Mouse (Mus musculus): ENCODE measurements around the gene Teddm1b.
A peak's percentile ranks its signal among the peaks of the same experiment; 100 is the strongest.
"Not testable (repeated sequence)": the region's sequence is repeated elsewhere in the genome, so short reads cannot be mapped to it uniquely, and the experiment has no call there.

Teddm1b gene

DNA sequence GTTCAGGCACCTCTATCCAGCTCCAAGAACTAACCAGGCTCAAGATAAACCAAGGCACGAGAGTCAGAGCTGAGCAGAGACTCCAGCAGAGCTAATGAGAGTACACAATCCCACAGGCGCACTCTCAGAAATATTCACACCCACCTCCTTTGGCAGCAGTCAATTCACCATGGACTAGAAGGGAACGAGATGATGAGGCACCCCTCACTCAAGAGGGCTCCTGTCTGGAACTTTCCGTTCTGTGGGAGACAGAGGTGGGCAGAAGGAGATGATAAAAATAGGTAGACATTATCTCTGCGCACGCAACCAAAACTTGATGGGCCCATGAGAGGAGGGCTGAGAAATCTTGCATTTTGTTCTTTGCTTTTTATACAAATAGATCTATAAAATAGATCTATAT, at the start of gene Teddm1b:
Teddm1b (plus strand) TSS at position 301 of the 400 bp plus-strand sequence.
- DNase-seq (ENCODE audit: low read depth, low spot score) = no peak

DNA sequence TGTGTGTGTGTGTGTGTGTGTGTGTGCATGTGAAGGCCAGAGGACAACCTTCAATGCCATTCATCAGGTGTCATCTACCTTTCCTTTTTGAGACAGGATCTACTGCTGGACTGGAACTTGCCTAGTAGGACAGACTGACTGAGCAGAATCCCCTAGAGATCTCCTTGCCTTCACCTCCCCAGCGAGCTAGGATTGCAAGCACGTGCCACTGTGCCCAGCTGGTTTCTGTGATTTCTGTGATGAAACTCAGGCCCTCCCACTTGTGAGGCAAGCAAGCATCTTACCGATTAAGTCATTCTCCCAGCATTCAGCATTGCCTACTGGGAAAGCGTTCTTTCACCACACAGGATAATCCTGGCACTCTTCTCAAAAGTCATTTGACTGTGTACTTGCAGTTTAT, 43.4 kb upstream of the Teddm1b start:
- no peak for DNase-seq (ENCODE audit: low read depth, low spot score)

DNA sequence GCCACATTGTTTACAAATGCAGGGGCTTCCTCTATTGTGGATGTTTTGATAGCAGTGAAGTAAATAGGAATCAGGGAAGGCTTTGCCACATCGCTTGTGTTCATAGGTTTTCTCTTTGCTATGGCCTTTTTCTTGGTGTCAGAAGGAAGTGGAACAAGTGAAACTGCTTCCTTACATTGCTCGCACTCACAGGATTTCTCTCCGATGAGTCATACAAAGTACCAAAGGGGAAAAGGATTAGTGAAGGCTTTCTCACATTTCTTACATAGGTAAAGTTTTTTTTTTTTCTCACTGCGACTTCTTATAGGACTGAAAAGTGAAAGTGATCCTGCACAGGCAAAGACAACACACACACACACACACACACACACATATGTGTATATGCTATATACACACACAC, 38.1 kb upstream of the Teddm1b start:
- no peak for DNase-seq (ENCODE audit: low read depth, low spot score)

GRCm38 (mm10) chr1:153842121-153842740, 31.9 kb upstream of the Teddm1b start:
- no peak for DNase-seq (ENCODE audit: low read depth, low spot score)

DNA sequence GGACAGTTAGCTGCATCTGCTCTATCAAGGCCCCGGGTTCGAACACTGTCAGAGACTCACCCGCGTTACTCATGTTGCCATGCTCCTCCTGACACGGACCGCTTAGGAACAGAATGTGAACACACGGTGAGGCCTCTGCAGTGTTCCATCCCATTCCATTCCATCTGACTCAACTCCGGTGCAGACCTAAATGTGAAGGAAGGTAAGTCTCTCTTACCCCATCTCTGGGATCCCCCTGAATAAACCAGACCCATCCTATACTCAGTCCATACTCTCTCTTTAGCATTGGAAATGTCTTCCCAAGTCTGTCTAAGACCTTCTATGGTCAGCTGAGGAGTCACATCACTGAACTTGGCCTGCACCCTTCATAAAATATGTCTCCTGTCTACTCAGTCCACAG, 30.1 kb upstream of the Teddm1b start, which contains the start of gene Rgsl1:
Rgsl1 (minus strand) TSS at position 101 of the 400 bp plus-strand sequence.
- DNase-seq (ENCODE audit: low read depth, low spot score) = no peak

- no peak for DNase-seq (ENCODE audit: low read depth, low spot score)
Measured at GRCm38 (mm10) chr1:153846420-153846819, 27.7 kb upstream of the Teddm1b start.

DNA sequence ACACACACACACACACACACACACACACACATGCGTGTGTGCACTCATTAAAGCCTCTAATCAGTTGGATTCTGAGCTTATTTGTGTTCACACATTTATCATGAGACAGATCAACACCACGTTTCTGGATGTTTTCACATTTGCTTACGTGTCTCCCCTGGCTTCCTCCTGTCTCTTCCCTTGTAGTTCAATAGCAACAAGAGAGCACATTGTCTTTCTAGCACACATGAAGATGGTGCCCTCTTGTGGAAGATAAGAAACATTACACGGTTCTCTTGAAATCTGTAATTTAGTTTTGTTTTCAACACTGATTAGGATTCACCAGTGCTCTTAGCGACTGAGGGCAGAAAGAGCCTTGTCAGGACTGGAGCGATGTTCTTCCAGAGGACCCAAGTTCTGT, 27.3 kb upstream of the Teddm1b start:
- peak; percentile 64 for DNase-seq (ENCODE audit: low read depth, low spot score)

- not testable (repeated sequence) for DNase-seq (ENCODE audit: low read depth, low spot score)
Measured at GRCm38 (mm10) chr1:153852696-153853095, 21.4 kb upstream of the Teddm1b start.

DNA sequence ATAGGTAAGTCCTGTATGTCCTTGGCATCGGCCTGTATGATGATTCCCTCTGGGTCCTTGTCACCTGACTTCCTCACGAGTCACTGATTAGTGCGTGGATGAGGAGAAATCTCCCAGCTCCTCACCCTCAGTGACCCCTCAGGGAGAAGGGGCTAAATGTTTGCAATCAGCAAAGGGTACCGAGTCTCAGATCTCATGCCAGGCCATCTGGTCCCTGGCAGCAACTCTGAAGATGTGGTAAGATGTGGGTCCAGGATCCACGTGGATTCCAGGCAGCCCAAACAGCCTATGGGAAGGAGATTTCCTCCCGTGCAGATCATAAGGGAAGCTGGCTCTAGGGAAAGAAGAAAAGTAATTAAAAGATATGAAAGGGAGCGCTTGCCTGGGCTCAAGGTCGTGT, 18.2 kb upstream of the Teddm1b start:
- DNase-seq (ENCODE audit: low read depth, low spot score) = no peak

DNA sequence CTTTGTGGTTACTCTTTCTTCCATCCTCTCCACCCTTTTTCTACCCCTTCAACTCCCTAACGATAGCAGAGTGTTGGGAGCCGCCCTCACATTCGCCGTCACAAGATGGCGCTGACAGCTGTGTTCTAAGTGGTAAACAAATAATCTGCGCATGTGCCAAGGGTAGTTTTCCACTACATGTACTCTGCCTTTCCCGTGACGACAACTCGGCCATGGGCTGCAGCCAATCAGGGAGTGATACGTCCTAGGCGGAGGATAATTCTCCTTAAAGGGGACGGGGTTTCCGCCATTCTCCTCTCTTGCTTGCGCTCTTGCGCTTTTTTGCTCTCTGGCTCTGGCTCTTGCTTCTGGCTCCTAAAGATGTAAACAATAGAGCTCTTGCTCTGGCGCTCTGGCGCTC, 6.2 kb downstream of the Teddm1b start:
- DNase-seq (ENCODE audit: low read depth, low spot score) = not testable (repeated sequence)

DNA sequence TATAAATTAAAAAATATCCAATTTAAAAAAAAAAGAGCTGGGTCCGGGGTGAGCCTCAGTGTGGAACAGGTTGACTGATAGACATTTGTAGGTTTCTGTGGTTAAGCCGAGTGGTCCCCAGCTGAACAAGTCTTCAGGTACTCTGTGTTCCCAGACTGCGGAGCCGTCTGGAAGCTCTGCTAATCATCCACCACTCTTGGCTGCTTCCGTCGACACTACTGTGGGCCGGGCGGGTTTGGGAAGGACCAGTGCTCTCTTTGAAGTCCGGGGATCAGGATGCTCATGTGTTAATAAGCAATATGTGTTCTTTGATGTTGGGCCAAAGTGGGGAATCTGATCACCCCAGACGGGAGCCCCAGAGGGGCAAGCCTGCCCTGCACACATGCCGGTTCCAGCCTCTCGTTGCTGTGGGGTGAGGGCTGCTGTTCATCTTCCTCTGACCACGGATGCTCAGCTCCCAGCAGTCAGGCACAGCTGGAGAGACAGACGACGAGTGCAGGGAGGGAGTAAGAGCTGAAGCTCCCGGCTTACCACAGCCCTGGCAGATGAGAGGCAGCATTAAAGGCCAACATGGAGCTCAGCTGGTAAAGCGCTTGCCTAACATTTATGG, 12.0 kb downstream of the Teddm1b start:
- DNase-seq (ENCODE audit: low read depth, low spot score) = no peak

DNA sequence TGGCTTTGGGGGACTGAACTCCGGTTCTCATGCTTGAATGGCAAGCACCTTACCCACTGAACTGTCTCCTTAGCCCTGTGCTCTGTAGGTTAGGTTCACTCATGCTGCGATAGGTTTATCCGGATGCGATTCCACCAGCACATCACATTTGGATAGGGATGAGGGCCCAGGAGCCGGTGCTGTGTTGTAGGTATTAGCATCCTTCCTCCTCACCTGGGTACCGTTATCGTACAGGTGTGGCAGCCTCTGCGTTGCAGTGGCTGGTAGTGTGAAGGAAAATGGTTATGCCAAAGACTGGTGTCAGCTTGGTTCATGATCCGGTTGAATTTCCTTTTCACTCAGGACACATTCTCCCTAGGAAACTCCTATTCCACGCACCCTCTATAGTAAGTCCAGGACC, 16.0 kb downstream of the Teddm1b start:
- no peak for DNase-seq (ENCODE audit: low read depth, low spot score)

DNA sequence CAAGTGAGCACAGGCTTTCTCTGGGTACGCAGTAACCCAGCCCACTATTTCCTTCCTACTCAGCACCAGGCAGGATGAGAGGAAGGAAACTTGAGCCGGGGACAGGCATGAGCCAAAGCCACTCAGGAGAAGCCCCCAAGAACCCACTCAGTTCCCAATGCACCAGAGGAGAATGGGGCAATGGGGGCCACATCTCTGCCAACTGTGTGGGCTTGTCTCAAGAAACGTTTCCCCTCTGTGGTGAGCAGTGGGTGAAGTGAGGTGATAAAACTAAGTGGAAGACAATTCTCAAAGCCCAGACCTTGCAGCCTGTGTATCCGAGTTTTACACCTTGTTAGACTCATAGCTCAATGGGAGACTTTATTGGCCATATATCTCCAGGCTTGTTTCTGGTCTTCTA, 17.3 kb downstream of the Teddm1b start, which contains the start of gene Teddm1a:
Teddm1a (plus strand) TSS at position 301 of the 400 bp plus-strand sequence.
- no peak for DNase-seq (ENCODE audit: low read depth, low spot score)

DNA sequence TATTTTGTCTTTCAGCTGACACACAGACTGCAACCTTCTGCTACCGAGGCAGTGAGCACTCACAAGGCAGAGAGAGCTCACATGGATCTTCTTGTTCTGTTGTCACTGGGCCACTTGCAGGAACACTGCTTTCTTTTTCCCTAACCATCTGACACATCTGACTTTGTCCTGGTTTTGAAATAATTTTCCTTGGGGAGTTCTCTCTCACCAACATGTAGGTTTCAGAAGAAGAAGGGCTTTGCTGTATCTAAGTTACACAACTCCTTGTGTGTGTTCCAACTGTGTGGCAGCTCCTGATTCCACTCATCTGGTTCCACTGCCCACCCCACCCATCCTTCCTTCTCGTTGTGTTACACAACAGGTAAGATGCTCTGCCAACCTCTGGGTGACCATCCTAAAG, 19.6 kb downstream of the Teddm1b start:
- no peak for DNase-seq (ENCODE audit: low read depth, low spot score)

- no peak for DNase-seq (ENCODE audit: low read depth, low spot score)
Measured at GRCm38 (mm10) chr1:153894201-153894893, 20.2 kb downstream of the Teddm1b start.

DNA sequence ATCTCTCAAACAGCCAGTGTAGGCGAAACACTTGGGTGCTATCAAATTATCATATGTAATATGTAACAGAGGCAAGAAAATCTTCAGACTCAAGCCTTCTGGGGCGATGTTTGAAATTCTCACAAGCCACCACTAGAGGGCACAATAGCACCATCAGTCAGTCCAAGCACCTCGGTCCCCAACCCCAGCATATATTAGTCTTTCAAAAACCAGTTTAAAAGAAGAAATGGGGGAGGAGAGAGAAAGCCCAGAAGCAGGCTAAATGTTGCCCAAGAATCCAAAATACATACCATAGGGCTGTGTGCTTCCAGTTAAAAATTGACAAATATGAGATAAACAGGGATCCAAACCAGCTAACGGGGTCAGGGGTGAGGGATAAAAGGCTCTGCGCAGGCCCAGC, 20.8 kb downstream of the Teddm1b start:
- peak; percentile 89 for DNase-seq (ENCODE audit: low read depth, low spot score)

DNA sequence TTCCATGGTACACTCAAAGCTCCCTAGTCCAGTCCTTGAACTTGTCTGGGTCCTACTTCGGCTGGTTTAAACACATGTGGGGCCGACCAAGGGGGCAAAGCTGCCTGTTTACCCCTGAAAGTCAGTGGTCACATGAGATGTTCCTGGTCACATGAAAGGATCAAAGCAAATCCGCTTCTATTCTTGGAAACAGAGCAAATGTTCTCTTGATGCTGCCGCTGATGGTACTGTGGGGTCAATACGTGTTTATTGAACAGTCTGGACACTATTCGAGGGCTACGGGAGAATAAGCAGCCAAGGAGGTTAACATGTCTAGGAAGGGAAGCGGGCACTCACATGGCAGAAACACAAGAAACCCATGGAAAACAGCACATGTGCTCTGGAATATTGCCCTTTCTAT, 23.1 kb downstream of the Teddm1b start:
- no peak for DNase-seq (ENCODE audit: low read depth, low spot score)

DNA sequence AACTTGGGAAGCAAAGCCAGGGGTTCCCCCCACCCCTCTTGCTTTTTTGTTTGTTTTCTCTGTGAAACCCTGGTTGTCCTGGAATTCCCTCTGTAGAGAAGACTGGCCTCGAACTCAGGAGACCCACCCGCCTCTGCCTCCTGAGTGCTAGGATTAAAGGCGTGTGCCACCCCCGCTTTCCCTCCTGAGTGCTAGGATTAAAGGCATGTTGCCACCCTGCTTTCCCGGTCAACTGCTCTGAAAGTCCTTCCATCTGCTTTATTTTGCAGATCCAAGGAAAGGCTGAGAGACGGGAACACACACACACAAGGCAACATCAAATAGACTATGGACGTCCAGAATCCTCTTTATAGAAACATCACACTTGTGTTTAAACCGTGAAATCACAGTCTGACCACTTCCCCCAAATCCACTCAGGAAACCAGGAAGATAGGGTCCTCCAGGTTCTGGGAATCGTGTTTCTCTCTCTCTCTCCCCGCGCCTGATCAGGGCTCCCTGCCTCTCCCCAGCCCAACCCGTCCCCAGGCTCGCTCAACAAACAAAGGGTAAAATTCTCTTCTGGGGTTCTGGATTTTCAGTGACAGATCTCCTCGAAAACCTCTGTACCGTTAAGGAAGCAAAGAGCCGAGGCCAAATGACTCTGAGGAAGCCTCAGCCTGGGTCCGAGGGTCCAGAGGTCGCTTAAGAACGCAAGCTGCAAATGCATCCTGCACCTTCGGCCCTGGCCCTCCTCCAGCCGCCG, 25.0 kb downstream of the Teddm1b start:
- no peak for DNase-seq (ENCODE audit: low read depth, low spot score)

- DNase-seq (ENCODE audit: low read depth, low spot score) = peak; percentile 96
Measured at GRCm38 (mm10) chr1:153899731-153900380, 25.7 kb downstream of the Teddm1b start, which contains the start of the genes Glul and Teddm2. Glul (plus strand) TSS chr1:153899944. Teddm2 (minus strand) TSS chr1:153900228.

DNA sequence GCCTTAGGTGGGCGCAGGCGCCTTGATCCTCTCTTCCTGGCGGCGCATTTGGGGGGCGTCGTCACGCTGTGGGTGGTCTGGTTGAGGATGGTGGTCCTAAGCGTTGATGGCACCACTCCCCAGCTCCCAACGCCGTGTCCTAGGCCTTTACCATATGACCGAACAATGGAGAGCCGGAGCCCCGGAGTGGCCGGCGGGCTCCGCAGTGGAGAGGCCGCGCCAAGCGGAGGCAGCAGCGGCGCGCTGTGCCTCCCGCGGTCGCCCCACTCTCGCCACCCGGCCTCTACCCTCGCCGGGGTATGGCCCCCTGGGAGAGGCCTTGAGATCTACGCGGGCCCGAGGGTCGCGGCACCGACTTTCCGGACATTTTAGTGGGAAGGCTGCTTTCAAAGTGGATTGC, 26.2 kb downstream of the Teddm1b start:
- peak; percentile 46 for DNase-seq (ENCODE audit: low read depth, low spot score)

Data from CD4-positive, CD25-positive, alpha-beta regulatory T cell, adult 2 months (primary cell).